Mouse (Mus musculus): ENCODE results near the gene Wdr18. TPM values are rescaled to one million over a fixed set of nuclear protein-coding genes. Genes with fewer than 3 reads are reported as not detected.
A peak's percentile ranks its signal among the peaks of the same experiment; 100 is the strongest.

Gene Wdr18
- polyA plus RNA-seq, 2 experiments, result 24.7 to 58.4 TPM

- under 1% methylated on average over 54 of the region's 54 CpGs for WGBS (ENCODE audit: insufficient replicate concordance)
- H3K9me3 ChIP-seq (ENCODE audit: control insufficient read depth, low read length), result no peaks in the 10 kb centered on the region
- H3K9ac ChIP-seq (replicated peaks), result peak overlapping the region; percentile 78
- no peaks in the 10 kb centered on the region; the same call in 1 of the 2 replicates for H3K36me3 ChIP-seq (replicated peaks; ENCODE audit: control insufficient read depth, insufficient read depth, low read depth)
- peak; percentile 27 for ATAC-seq (ENCODE audit: insufficient read depth)
- H3K4me2 ChIP-seq (ENCODE audit: low read depth), result peak overlapping the region; percentile 98
- H3K27me3 ChIP-seq (ENCODE audit: control insufficient read depth, insufficient read depth, low read length), result peaks cover 1% of the 10 kb centered on the region
- peak; percentile 37 for TF ChIP-seq CTCF (IDR thresholded peaks at IDR 0.05; ENCODE audit: low read depth)
- TF ChIP-seq EP300 (IDR thresholded peaks at IDR 0.05; ENCODE audit: low read depth), result no peak
- no peak for DNase-seq (ENCODE audit: low read depth in 3 of 3, low spot score in 3 of 3)
- peak overlapping the region; percentile 74 to 87 for H3K4me3 ChIP-seq (ENCODE audit: insufficient read depth in 1 of 2, low read depth in 2 of 2, low read length in 2 of 2)
- H3K27ac ChIP-seq, result peak overlapping the region; percentile 51
- H3K4me1 ChIP-seq (replicated peaks; ENCODE audit: control insufficient read depth in 2 of 2, insufficient read depth in 2 of 2, low read length in 1 of 2), result peaks cover 9 to 12% of the 10 kb centered on the region in 2 experiments
Measured at GRCm38 (mm10) chr10:79927324-79928029, 32.5 kb upstream of the Wdr18 start.

DNA sequence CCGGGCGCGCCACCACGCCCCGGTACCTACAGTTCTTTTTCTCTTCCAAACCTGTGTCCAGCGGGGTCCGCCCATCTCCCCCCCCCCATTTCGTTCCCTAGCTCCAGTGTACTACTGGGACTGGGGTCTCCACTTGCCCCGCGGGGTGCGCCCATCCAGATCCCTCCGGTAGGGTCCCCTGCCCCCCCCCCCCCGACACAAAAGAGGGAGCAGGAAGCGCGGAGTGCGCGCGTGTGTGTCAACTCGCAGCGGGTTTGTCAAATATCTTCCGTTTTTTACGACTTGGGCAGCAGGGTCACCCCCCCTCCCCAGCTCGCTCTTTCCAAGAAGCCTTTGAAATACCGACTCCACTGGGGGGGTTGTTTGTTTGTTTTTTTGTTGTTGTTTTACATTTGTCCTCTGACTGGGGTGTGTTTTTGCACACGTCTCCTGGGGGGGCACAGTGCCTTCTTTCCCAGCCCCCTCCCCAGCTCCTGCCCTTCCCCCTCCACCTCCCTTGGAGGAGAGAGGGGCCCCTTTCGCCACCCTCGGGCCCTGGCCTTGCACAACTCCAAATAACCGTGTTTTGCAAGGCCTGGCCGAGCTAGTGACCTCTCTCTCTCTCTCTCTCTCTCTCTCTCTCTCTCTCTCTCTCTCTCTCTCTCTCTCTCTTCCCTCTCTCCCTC is 31.8 kb upstream of the Wdr18 start:
- H3K36me3 ChIP-seq (replicated peaks; ENCODE audit: control insufficient read depth, insufficient read depth, low read depth), result no peaks in the 10 kb centered on the region; the same call in 1 of the 2 replicates
- H3K9ac ChIP-seq (replicated peaks), result peak overlapping the region; percentile 78
- DNase-seq (ENCODE audit: low read depth in 3 of 3, low spot score in 3 of 3) (no peak), ATAC-seq (ENCODE audit: insufficient read depth) (no peak)
- peak overlapping the region; percentile 74 to 87 for H3K4me3 ChIP-seq (ENCODE audit: insufficient read depth in 1 of 2, low read depth in 2 of 2, low read length in 2 of 2)
- no peak overlapping the region; the same call in none of the 2 replicates for H3K27ac ChIP-seq
- no peaks in the 10 kb centered on the region for H3K27me3 ChIP-seq (ENCODE audit: control insufficient read depth, insufficient read depth, low read length)
- peaks cover 9 to 12% of the 10 kb centered on the region in 2 experiments for H3K4me1 ChIP-seq (replicated peaks; ENCODE audit: control insufficient read depth in 2 of 2, insufficient read depth in 2 of 2, low read length in 1 of 2)
- H3K9me3 ChIP-seq (ENCODE audit: control insufficient read depth, low read length), result no peaks in the 10 kb centered on the region
- peak overlapping the region; percentile 98 for H3K4me2 ChIP-seq (ENCODE audit: low read depth)
- no peak for TF ChIP-seq CTCF (IDR thresholded peaks at IDR 0.05; ENCODE audit: low read depth)
- no peak for TF ChIP-seq EP300 (IDR thresholded peaks at IDR 0.05; ENCODE audit: low read depth)
- 1% methylated on average over 29 of the region's 29 CpGs for WGBS (ENCODE audit: insufficient replicate concordance)

DNA sequence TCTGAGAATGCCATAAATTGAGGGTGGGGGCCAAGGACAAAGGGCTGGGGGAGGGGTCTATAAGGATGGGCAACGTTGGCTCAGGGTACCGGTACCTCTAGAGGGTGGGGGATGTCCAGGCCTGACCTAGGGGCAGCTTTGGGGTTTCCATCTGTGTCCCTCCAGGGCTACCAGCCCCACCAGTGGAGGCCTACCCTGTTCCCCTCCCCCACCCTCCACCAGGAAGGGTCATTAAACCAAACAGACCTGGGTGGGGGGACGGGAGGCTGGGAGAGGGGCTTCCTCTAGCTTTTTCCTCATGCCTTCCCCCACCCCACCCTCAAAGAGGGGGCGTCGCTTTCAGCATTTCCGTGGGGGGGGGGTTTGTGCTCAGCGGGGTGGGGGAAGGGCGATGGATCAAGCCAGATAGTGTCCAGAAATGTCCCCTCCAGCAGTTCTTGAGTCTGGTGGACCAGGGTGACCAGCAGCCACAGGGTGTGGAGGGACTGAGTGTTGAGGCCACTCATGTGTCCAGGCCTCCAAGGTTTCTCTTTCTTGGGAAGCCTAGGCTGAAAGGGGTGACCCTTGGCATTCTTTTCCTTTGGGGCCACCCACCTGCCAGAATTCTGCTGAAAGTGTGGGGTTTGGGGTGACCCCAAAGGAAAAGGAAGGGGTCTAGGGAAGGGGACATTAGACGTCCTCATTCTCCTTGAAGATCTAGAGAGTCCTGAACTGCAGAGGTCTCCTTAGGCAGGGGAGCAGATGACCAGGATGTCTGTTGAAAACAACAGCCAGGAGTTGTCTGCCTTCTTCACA is 30.8 kb upstream of the Wdr18 start:
- Histone ChIP-seq H3K4me1 (replicated peaks; ENCODE audit: control insufficient read depth in 2 of 2, insufficient read depth in 2 of 2, low read length in 1 of 2) (peaks cover 9 to 12% of the 10 kb centered on the region in 2 experiments), H3K36me3 (replicated peaks; ENCODE audit: control insufficient read depth, insufficient read depth, low read depth) (no peaks in the 10 kb centered on the region; the same call in 1 of the 2 replicates), H3K27me3 (ENCODE audit: control insufficient read depth, insufficient read depth, low read length) (no peaks in the 10 kb centered on the region), H3K4me2 (ENCODE audit: low read depth) (peak overlapping the region; percentile 52), H3K9me3 (ENCODE audit: control insufficient read depth, low read length) (no peaks in the 10 kb centered on the region), H3K9ac (replicated peaks) (no peak overlapping the region), H3K27ac (no peak overlapping the region), H3K4me3 (ENCODE audit: insufficient read depth in 1 of 2, low read depth in 2 of 2, low read length in 2 of 2) (peak overlapping the region; percentile 19 to 33; a peak in 3 of 4 replicates)
- DNase-seq (ENCODE audit: low read depth in 3 of 3, low spot score in 3 of 3) (no peak), ATAC-seq (ENCODE audit: insufficient read depth) (no peak)
- TF ChIP-seq EP300 (IDR thresholded peaks at IDR 0.05; ENCODE audit: low read depth) (no peak), CTCF (IDR thresholded peaks at IDR 0.05; ENCODE audit: low read depth) (no peak)
- WGBS (ENCODE audit: insufficient replicate concordance), result 28% methylated on average over 9 of the region's 9 CpGs

DNA sequence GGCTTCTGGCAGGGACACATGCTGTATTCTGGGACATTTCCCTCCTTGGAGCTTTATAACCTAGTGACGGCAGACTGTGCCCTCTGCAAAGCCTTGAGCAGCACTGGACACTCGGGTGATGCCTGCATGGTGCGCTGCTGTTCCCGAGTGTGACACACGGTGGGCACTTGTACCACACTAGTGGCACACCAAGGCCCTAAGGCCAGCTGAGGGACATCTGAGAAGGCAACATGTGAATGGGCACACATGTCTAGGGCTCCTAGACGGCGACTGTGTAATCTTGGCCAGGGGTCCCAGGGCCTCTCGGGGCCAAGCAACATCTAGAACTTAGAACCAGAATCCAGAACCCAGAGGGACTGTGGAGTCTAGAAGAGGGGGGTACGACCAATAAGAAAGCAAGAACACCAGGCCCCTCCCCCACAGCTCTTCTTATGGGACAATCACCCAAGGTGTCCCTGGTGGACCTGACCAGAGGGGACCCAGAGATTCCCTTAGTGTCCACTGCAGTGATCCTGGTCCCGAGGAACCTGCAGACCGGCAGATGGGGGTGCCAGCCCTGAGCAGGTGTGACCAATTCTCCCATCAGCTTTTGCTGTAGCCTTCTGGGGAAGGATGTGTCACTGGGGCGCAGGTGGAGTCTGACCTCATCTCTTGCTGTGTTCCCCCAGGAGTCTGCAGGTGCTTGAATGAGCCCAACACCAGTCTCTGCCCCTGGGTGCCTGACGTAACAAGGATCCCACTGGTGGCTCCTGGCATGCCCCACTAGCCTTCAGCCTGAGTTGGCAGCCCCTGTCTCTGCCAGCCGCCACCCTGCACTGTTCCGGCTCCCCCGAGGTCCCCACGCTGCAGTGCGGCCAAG is 29.8 kb upstream of the Wdr18 start:
- WGBS (ENCODE audit: insufficient replicate concordance), result 77% methylated on average over 18 of the region's 18 CpGs
- no peak for TF ChIP-seq CTCF (IDR thresholded peaks at IDR 0.05; ENCODE audit: low read depth)
- TF ChIP-seq EP300 (IDR thresholded peaks at IDR 0.05; ENCODE audit: low read depth), result no peak
- Histone ChIP-seq H3K9ac (replicated peaks) (no peak overlapping the region), H3K27ac (no peak overlapping the region), H3K27me3 (ENCODE audit: control insufficient read depth, insufficient read depth, low read length) (no peaks in the 10 kb centered on the region), H3K9me3 (ENCODE audit: control insufficient read depth, low read length) (no peaks in the 10 kb centered on the region), H3K36me3 (replicated peaks; ENCODE audit: control insufficient read depth, insufficient read depth, low read depth) (no peaks in the 10 kb centered on the region; the same call in 1 of the 2 replicates), H3K4me1 (replicated peaks; ENCODE audit: control insufficient read depth in 2 of 2, insufficient read depth in 2 of 2, low read length in 1 of 2) (peaks cover 9 to 12% of the 10 kb centered on the region in 2 experiments), H3K4me2 (ENCODE audit: low read depth) (peak overlapping the region; percentile 52; the same call in 1 of the 2 replicates), H3K4me3 (ENCODE audit: insufficient read depth in 1 of 2, low read depth in 2 of 2, low read length in 2 of 2) (no peak overlapping the region)
- ATAC-seq (ENCODE audit: insufficient read depth), result no peak
- no peak for DNase-seq (ENCODE audit: low read depth in 3 of 3, low spot score in 3 of 3)

Data from liver, embryonic 14.5 days (tissue).